Mouse (Mus musculus) midbrain, postnatal 0 days (tissue): ENCODE results near the gene Ttll9. TPM values are rescaled to one million over a fixed set of nuclear protein-coding genes. Genes with fewer than 3 reads are reported as not detected.

ENCODE experiments used
- ATAC-seq: fragments of 200-750 bp; cut with Nextera tagmentation; 2 replicates; pipeline ENCODE4 v1.8.0; 2017; ENCODE audit warnings: moderate number of reproducible peaks, mild to moderate bottlenecking, moderate TSS enrichment, moderate library complexity; ENCODE audit not compliant: low FRiP score
- DNase-seq: peaks from one replicate; pipeline ENCODE4 v3.0.0-alpha.2; 2015; ENCODE audit warnings: low spot score
- H3K27ac ChIP-seq: fragments of 300-500 bp; sonication (generic); 2 replicates; pipeline ENCODE4 v1.5.1; 2014; ENCODE audit warnings: low read depth, mild to moderate bottlenecking, low read length, mixed read lengths
- H3K27me3 ChIP-seq: fragments of 300-500 bp; sonication (generic); 2 replicates; pipeline ENCODE4 v1.6.1; 2014; ENCODE audit warnings: low read length, control low read depth, mixed read lengths; ENCODE audit not compliant: insufficient read depth
- H3K36me3 ChIP-seq: fragments of 300-500 bp; sonication (generic); 2 replicates; pipeline ENCODE4 v1.6.1; 2014; ENCODE audit warnings: low read length, control low read depth, mixed read lengths; ENCODE audit not compliant: insufficient read depth
- H3K4me1 ChIP-seq: fragments of 300-500 bp; sonication (generic); 2 replicates; pipeline ENCODE4 v1.6.1; 2014; ENCODE audit warnings: mild to moderate bottlenecking, control low read depth, antibody characterized with exemption, low read length, mixed read lengths; ENCODE audit not compliant: insufficient read depth
- H3K4me2 ChIP-seq: fragments of 300-500 bp; sonication (generic); 2 replicates; pipeline ENCODE4 v1.6.1; 2014; ENCODE audit warnings: low read depth, mild to moderate bottlenecking, low read length, mixed read lengths; ENCODE audit not compliant: poor library complexity, severe bottlenecking
- H3K4me3 ChIP-seq: fragments of 300-500 bp; sonication (generic); 2 replicates; pipeline ENCODE4 v1.5.1; 2014; ENCODE audit warnings: low read depth, mild to moderate bottlenecking, low read length, moderate library complexity
- H3K9ac ChIP-seq: fragments of 300-500 bp; sonication (generic); replicated peaks from 2 replicates; pipeline ENCODE4 v1.6.1; 2014; ENCODE audit warnings: mild to moderate bottlenecking, low read length, moderate library complexity, mixed read lengths; ENCODE audit not compliant: poor library complexity, severe bottlenecking
- H3K9me3 ChIP-seq: fragments of 300-500 bp; sonication (generic); 2 replicates; pipeline ENCODE4 v1.6.1; 2016; ENCODE audit warnings: low read length, control low read depth
- CTCF ChIP-seq: IDR thresholded peaks from 2 replicates; pipeline ENCODE4 v1.5.1; 2016; ENCODE audit warnings: antibody characterized with exemption, mild to moderate bottlenecking
- WGBS: fragments of 180-500 bp; shearing (Covaris S2); extraction: QIAGEN DNeasy Blood & Tissue Kit; methylation state at CpG from one replicate; pipeline ENCODE4 v1.1.7; 2014; 5-methylcytosine and 5-hydroxymethylcytosine counted together
- polyA plus RNA-seq: library from polyadenylated mRNA; unstranded; fragments of >200 nt; fragmentation: Nextera tagmentation; extraction: Ambion mirVana; gene quantifications from 2 replicates; pipeline ENCODE4 v1.2.1, GENCODE M21; 2015
- total RNA-seq: library from RNA; depleted of rRNA; stranded (reverse); fragments of >200 nt; gene quantifications from 2 replicates; pipeline ENCODE4 v1.2.3, GENCODE M21; 2014

Gene Ttll9
- total and polyA plus RNA-seq, 2 experiments from 2014 or later: 4.9 to 7.9 TPM

DNA sequence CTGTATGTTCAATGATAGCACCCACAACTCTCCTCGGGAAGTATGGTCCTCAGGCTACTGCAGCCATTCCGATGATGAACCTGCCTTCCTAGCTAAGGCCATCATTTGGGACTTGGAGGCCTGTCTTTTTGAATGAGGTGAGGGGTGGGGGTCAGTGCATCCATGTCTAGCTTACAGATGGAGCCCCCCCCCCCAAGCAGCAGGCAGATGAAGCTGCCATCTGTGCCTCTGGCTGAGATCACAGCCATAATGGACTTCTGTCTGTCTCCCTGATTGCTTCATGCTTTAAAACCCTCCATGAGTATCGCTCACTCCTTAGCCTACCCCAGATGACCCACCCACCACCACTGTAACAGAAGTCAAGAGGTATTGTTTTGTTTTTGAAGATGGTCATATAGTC lies 57.1 kb downstream of the Ttll9 start:
- DNase-seq (no peak), ATAC-seq (no peak)
- Histone ChIP-seq H3K4me1 (peaks cover under 1% of the 10 kb centered on the region; the same call in 1 of the 2 replicates), H3K4me2 (no peak overlapping the region), H3K9ac (no peak overlapping the region), H3K27ac (no peak overlapping the region), H3K27me3 (no peaks in the 10 kb centered on the region), H3K36me3 (no peaks in the 10 kb centered on the region), H3K4me3 (no peak overlapping the region), H3K9me3 (no peaks in the 10 kb centered on the region)
- no peak for TF ChIP-seq CTCF
- WGBS: 86% methylated on average over 3 of the region's 3 CpGs

DNA sequence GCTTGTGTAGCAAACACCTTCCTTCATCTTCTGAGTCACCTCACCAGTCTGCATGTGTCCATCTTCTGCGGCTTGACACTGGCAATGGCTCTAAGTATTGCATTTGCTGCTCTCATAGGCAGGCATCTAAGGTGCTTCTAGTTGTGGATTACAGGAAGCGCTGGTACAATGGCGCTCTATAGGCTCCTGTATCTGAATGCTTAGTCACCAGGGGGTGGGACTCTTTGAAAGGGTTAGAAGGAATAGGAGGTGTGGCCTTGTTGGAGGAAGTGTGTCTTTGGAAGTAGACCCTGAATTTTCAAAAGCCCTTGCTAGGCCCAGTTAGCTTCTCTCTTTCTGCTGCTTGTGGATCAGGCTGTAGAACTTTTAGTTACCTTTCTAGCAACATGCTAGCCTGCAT lies 58.9 kb downstream of the Ttll9 start:
- Histone ChIP-seq H3K4me3 (no peak overlapping the region), H3K4me2 (no peak overlapping the region), H3K9me3 (no peaks in the 10 kb centered on the region), H3K9ac (no peak overlapping the region), H3K36me3 (no peaks in the 10 kb centered on the region), H3K4me1 (no peaks in the 10 kb centered on the region), H3K27ac (no peak overlapping the region), H3K27me3 (no peaks in the 10 kb centered on the region)
- no peak for DNase-seq
- no peak for TF ChIP-seq CTCF
- 67% methylated on average over 3 of the region's 3 CpGs for WGBS
- ATAC-seq: no peak

DNA sequence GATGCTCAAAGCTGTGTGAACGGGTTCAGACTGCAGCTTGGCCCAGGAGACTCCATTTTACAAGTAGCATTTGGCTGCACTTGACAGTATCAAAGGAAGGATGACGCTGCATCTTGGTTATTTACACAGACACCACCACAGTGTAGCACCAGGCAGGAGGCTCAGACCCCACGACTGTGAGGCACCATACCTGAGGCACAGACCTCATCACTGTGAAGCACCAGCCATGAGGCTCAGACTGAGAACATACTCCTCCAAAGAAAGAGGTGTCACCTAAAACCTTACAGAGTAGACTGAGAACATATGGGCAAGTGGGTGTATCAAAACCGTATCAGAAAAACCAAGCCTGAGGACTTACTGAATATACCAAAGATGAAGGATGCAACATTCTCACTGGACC lies 60.6 kb downstream of the Ttll9 start:
- no peaks in the 10 kb centered on the region for H3K9me3 ChIP-seq
- no peak overlapping the region for H3K4me3 ChIP-seq
- ATAC-seq: no peak
- no peaks in the 10 kb centered on the region for H3K27me3 ChIP-seq
- no peak for TF ChIP-seq CTCF
- H3K9ac ChIP-seq: no peak overlapping the region
- no peak overlapping the region for H3K27ac ChIP-seq
- no peak overlapping the region for H3K4me2 ChIP-seq
- whole genome bisulfite sequencing: 59% methylated on average over 4 of the region's 4 CpGs
- no peaks in the 10 kb centered on the region for H3K4me1 ChIP-seq
- DNase-seq: no peak
- H3K36me3 ChIP-seq: no peaks in the 10 kb centered on the region

DNA sequence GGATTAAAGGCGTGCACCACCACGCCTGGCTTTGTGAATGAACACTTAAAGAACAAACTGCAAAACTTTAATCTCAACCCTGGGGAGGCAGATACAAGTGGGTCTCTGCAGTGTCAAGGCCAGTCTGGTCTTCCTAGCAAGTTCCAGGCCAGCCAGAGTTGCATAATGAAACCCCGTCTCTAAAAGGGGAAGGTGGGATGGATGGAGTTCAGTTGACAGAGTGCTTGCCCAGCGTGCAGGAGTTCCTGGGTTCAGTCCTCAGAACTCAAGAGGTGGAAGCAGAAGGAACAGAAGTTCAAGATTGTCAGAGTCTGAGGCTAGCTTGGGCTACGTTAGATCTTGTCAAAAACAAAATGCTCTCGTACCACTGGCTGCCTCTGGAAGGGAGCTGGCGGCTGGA lies 63.8 kb downstream of the Ttll9 start:
- no peaks in the 10 kb centered on the region for H3K27me3 ChIP-seq
- no peak for ATAC-seq
- no peak overlapping the region for H3K4me3 ChIP-seq
- no peak for TF ChIP-seq CTCF
- DNase-seq: no peak
- no peak overlapping the region for H3K9ac ChIP-seq
- H3K4me2 ChIP-seq: no peak overlapping the region
- H3K9me3 ChIP-seq: no peaks in the 10 kb centered on the region
- 82% methylated on average over 7 of the region's 7 CpGs for WGBS
- no peaks in the 10 kb centered on the region for H3K4me1 ChIP-seq
- H3K36me3 ChIP-seq: no peaks in the 10 kb centered on the region
- no peak overlapping the region for H3K27ac ChIP-seq

DNA sequence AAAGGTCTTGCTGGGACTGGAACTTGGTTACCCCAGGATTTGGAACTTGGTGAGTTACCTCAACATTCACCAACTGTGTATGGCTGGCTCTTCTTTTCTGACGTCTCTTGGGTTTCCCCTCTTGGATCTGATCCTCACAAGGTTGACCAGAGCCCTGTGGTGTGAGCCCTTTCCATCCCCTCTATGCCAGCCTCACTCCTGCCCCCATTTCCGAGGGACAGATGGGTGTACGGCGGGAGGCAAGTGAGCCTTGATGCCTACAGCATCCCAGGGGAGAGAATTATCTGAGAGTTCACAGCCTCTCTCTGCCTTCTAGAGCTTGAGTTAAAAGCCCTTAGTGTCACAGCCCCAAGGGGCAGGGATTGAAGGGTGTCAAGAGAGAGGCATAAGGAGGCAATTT lies 65.2 kb downstream of the Ttll9 start:
- Histone ChIP-seq H3K9ac (no peak overlapping the region), H3K4me1 (no peaks in the 10 kb centered on the region), H3K27ac (no peak overlapping the region), H3K9me3 (no peaks in the 10 kb centered on the region), H3K4me3 (no peak overlapping the region), H3K27me3 (no peaks in the 10 kb centered on the region), H3K4me2 (no peak overlapping the region), H3K36me3 (no peaks in the 10 kb centered on the region)
- no peak for ATAC-seq
- 49% methylated on average over 4 of the region's 4 CpGs for WGBS
- DNase-seq: no peak
- no peak for TF ChIP-seq CTCF

DNA sequence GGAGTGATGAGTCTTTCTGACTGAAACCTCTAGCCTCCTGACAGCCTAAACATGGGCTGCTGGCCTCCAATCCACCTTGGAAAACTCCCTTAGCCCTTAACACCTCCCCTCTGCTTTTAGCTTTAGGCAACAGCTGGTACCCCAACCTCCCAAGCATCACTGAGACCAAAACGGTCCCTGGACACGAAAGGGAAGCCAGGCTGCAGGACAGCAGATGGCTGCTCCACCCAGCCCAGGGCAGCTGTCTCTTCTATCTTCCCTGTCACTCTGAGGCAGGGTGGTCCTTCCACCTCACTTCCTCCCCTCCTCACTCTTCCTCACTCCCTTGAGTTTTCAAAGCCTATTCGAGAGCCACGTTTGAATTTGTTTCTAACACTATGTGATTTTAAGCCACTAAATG lies 68.1 kb downstream of the Ttll9 start:
- Histone ChIP-seq H3K4me2 (peak overlapping the region; percentile 84), H3K4me1 (peaks cover 21% of the 10 kb centered on the region; the same call in 1 of the 2 replicates), H3K27ac (peak overlapping the region; percentile 88; the same call in 1 of the 2 replicates), H3K9me3 (no peaks in the 10 kb centered on the region), H3K27me3 (no peaks in the 10 kb centered on the region), H3K4me3 (peak overlapping the region; percentile 72; the same call in 1 of the 2 replicates), H3K9ac (0 out of 2 replicates have a peak overlapping the region, but pooled peaks have one; percentile 19), H3K36me3 (no peaks in the 10 kb centered on the region)
- no peak for TF ChIP-seq CTCF
- DNase-seq (peak; percentile 57), ATAC-seq (no peak)
- WGBS: 16% methylated on average over 4 of the region's 4 CpGs
